ENCODE assay signal across 27 mouse cellular contexts in the genomic region with DNA sequence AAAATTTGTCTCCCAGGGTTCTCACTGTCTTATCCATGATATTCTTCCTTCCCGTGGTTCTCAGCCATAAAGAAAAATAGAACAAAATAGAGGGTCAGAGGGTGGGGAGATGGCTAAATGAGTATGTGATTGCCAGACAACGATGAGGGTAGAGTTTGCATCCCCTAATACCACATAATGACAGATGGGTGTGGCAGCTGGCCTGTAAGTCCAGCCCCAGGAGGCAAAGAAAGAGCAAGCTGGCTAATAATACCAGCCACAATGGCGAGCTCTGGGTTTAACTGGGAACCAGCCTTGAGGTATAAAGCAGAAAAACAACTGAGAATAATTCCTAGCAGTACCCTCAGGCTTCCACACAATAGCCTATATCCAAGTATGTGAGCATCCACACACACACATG.
A peak's percentile ranks its signal among the peaks of the same experiment; 100 is the strongest.
DNase-seq lines count a peak whose midpoint lies in the region; ATAC-seq lines count a peak whose summit lies in the region.
"Had no signal": no experiment of that assay in that cellular context is flagged by ENCODE, and none has a peak within 500 bp of the region (broad histone marks: within the 10 kb centered on the region; RNA-seq: fewer than 3 reads in every experiment).

No protein-coding gene starts in this region.

- no peak overlapping the region for H3K9ac ChIP-seq in forebrain, embryonic 13.5 days
- H3K9ac ChIP-seq in forebrain, embryonic 11.5 days (ENCODE audit: low read length), result no peak overlapping the region
- H3K9ac ChIP-seq in midbrain, embryonic 12.5 days (replicated peaks), result no peak overlapping the region
- H3K9ac ChIP-seq: embryonic facial prominence, embryonic 12.5 days; heart, embryonic 12.5 days; heart, embryonic 15.5 days; hindbrain, embryonic 15.5 days had no signal

- H3K27ac ChIP-seq in forebrain, embryonic 13.5 days, result 0 out of 2 replicates have a peak overlapping the region, but pooled peaks have one; percentile 25
- no peak overlapping the region for H3K27ac ChIP-seq in forebrain, embryonic 11.5 days (ENCODE audit: low read depth, low read length)
- peak overlapping the region; percentile 39; the same call in 1 of the 2 replicates for H3K27ac ChIP-seq in midbrain, embryonic 12.5 days (replicated peaks)
- no peak overlapping the region for H3K27ac ChIP-seq in midbrain, embryonic 10.5 days (replicated peaks)
- H3K27ac ChIP-seq: embryonic facial prominence, embryonic 12.5 days; heart, embryonic 15.5 days; hindbrain, embryonic 10.5 days; hindbrain, embryonic 15.5 days had no signal

- H3K36me3 ChIP-seq in forebrain, embryonic 13.5 days (ENCODE audit: poor library complexity, severe bottlenecking), result peaks cover 14% of the 10 kb centered on the region; the same call in 1 of the 2 replicates
- H3K36me3 ChIP-seq in forebrain, embryonic 11.5 days (ENCODE audit: control insufficient read depth, insufficient read depth, low read length), result no peaks in the 10 kb centered on the region
- peaks cover 13% of the 10 kb centered on the region; the same call in 1 of the 2 replicates for H3K36me3 ChIP-seq in midbrain, embryonic 12.5 days
- H3K36me3 ChIP-seq in midbrain, embryonic 10.5 days, result peaks cover 47% of the 10 kb centered on the region
- H3K36me3 ChIP-seq: G1E; heart, embryonic 15.5 days; hindbrain, embryonic 15.5 days had no signal

- H3K4me1 ChIP-seq in forebrain, embryonic 13.5 days, result peaks cover 63% of the 10 kb centered on the region
- H3K4me1 ChIP-seq in forebrain, embryonic 11.5 days (replicated peaks; ENCODE audit: control insufficient read depth, insufficient read depth, low read length), result peaks cover 5% of the 10 kb centered on the region; the same call in 1 of the 2 replicates
- peaks cover 49% of the 10 kb centered on the region for H3K4me1 ChIP-seq in midbrain, embryonic 12.5 days
- H3K4me1 ChIP-seq in midbrain, embryonic 10.5 days, result peaks cover 47% of the 10 kb centered on the region

- peak; percentile 23 to 36 for DNase-seq in cerebellum, postnatal 14 days
- DNase-seq in cerebellum, adult 9-10 months, result no peak
- no peak for DNase-seq in forebrain, embryonic 11.5 days (ENCODE audit: low spot score)
- no peak for DNase-seq in midbrain, embryonic 10.5 days (ENCODE audit: low spot score)
- DNase-seq in retina, postnatal 1 day, result peak; percentile 44
- no peak for DNase-seq in retina, embryonic 14.5 days (ENCODE audit: low spot score)
- DNase-seq: adrenal gland, postnatal 10 days; B cell, adult 2 months; cerebellum, adult 18-20 months; cerebellum, adult 9-11 months; gastrocnemius, postnatal 25 days; heart, adult 18-20 months; heart, postnatal 10 days; heart, postnatal 36 days; kidney, adult 2 months had no signal

- no peak overlapping the region for H3K4me3 ChIP-seq in forebrain, embryonic 13.5 days
- H3K4me3 ChIP-seq in forebrain, embryonic 11.5 days (ENCODE audit: low read depth, low read length), result no peak overlapping the region
- no peak overlapping the region for H3K4me3 ChIP-seq in midbrain, embryonic 12.5 days
- no peak overlapping the region for H3K4me3 ChIP-seq in midbrain, embryonic 10.5 days
- H3K4me3 ChIP-seq: embryonic facial prominence, embryonic 12.5 days; erythroblast, embryonic 14.5 days; heart, embryonic 12.5 days; heart, embryonic 15.5 days; hindbrain, embryonic 10.5 days; hindbrain, embryonic 15.5 days had no signal

- ATAC-seq in forebrain, embryonic 13.5 days, result no peak
- ATAC-seq in forebrain, embryonic 11.5 days (replicated peaks; ENCODE audit: low FRiP score), result no peak
- ATAC-seq in midbrain, embryonic 12.5 days (ENCODE audit: low FRiP score, low read depth), result no peak; the same call in 1 of the 2 replicates
- ATAC-seq: intestine, postnatal 0 days; Patski had no signal

- H3K4me2 ChIP-seq in forebrain, embryonic 13.5 days, result no peak overlapping the region
- H3K4me2 ChIP-seq in forebrain, embryonic 11.5 days (ENCODE audit: low read depth, low read length, severe bottlenecking), result no peak overlapping the region
- no peak overlapping the region for H3K4me2 ChIP-seq in midbrain, embryonic 12.5 days (replicated peaks)
- H3K4me2 ChIP-seq: embryonic facial prominence, embryonic 12.5 days; heart, embryonic 12.5 days; heart, embryonic 15.5 days; hindbrain, embryonic 15.5 days had no signal

- 28% methylated on average over 3 of the region's 3 CpGs for WGBS in forebrain, embryonic 13.5 days
- 56% methylated on average over 3 of the region's 3 CpGs for WGBS in forebrain, embryonic 11.5 days
- WGBS in midbrain, embryonic 12.5 days, result 53% methylated on average over 3 of the region's 3 CpGs
- WGBS in midbrain, embryonic 10.5 days, result 74% methylated on average over 3 of the region's 3 CpGs

- no peaks in the 10 kb centered on the region for H3K9me3 ChIP-seq in forebrain, embryonic 13.5 days (replicated peaks)
- no peaks in the 10 kb centered on the region for H3K9me3 ChIP-seq in forebrain, embryonic 11.5 days (ENCODE audit: control insufficient read depth, low read length)
- H3K9me3 ChIP-seq in midbrain, embryonic 12.5 days, result no peaks in the 10 kb centered on the region
- H3K9me3 ChIP-seq in midbrain, embryonic 10.5 days (replicated peaks), result no peaks in the 10 kb centered on the region
- H3K9me3 ChIP-seq: heart, embryonic 15.5 days; hindbrain, embryonic 15.5 days had no signal

- no peaks in the 10 kb centered on the region for H3K27me3 ChIP-seq in forebrain, embryonic 13.5 days
- no peaks in the 10 kb centered on the region for H3K27me3 ChIP-seq in forebrain, embryonic 11.5 days (ENCODE audit: control insufficient read depth, insufficient read depth, low read length)
- no peaks in the 10 kb centered on the region for H3K27me3 ChIP-seq in midbrain, embryonic 12.5 days
- no peaks in the 10 kb centered on the region for H3K27me3 ChIP-seq in midbrain, embryonic 10.5 days (ENCODE audit: low read depth, poor library complexity, severe bottlenecking)
- H3K27me3 ChIP-seq: CH12.LX; embryonic facial prominence, embryonic 12.5 days; heart, embryonic 15.5 days; hindbrain, embryonic 15.5 days; Patski had no signal

Comparison
In these comparisons a context has a peak if more than half of its experiments do, and no peak if none do; other contexts are left out.
1. DNase-seq: peak in cerebellum, postnatal 14 days (2 of 2) and retina, postnatal 1 day (single experiment); none in cerebellum, adult 9-10 months (single experiment), forebrain, embryonic 11.5 days (single experiment), midbrain, embryonic 10.5 days (single experiment) and retina, embryonic 14.5 days (single experiment).
2. H3K27ac ChIP-seq: peak in forebrain, embryonic 13.5 days (single experiment) and midbrain, embryonic 12.5 days (single experiment); none in forebrain, embryonic 11.5 days (single experiment) and midbrain, embryonic 10.5 days (single experiment).